Mouse (Mus musculus): ENCODE data around the gene Ppfibp1. TPM values are rescaled to one million over a fixed set of nuclear protein-coding genes. Genes with fewer than 3 reads are reported as not detected.

Ppfibp1 gene
- polyA plus RNA-seq, 1 experiment from 2014 or later, result 40.9 TPM

DNA sequence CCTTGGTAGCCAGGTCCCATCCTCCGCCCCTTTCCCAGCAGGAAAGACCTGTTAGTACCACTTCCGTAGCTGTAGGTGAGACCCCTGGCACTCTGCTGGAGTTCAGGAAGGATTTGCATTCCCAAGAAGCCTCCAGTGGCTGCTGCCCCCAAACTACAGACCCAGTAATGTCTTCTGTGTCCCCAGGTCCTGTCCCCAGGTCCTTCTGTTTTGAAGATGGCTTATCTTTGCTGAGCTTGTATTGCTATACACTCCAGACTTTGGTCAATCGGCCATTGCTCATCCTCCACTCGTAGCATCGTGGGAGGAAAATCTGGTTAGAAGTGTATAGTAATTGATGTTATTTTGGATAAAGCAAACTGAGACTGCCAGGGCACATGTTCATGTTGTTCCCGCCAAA is 79.5 kb downstream of the Ppfibp1 start:
- Histone ChIP-seq H3K4me2 (no peak overlapping the region), H3K36me3 (no peaks in the 10 kb centered on the region), H3K4me1 (0 out of 2 replicates have a peak, but pooled peaks cover 11% of the 10 kb centered on the region), H3K27me3 (replicated peaks) (no peaks in the 10 kb centered on the region), H3K27ac (no peak overlapping the region), H3K9me3 (no peaks in the 10 kb centered on the region), H3K4me3 (replicated peaks) (no peak overlapping the region), H3K9ac (no peak overlapping the region)
- 70% methylated on average over 6 of the region's 6 CpGs for WGBS
- ATAC-seq (ENCODE audit: insufficient read depth, low FRiP score, low read depth), result no peak

DNA sequence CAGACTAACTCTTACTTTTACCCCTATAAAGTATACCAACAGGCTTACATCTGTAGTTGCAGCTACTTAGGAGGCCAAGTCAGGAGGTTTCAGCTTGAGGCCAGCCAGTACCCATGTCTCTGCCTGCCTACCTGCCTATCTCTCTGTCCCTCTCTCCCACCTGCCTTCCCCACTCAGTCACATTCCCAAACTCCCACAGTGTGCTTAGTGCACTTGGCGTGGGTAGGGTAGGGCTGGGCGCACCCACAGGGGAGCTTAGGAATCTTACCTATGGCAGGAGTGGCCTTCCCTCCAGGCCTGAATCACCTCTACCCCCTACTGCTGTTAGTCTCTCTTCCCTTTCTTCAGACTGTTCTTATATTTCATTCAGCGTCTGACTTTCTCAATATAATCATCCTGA is 82.5 kb downstream of the Ppfibp1 start:
- Histone ChIP-seq H3K4me2 (no peak overlapping the region), H3K9me3 (no peaks in the 10 kb centered on the region), H3K9ac (no peak overlapping the region), H3K27me3 (replicated peaks) (no peaks in the 10 kb centered on the region), H3K36me3 (no peaks in the 10 kb centered on the region), H3K27ac (no peak overlapping the region), H3K4me1 (0 out of 2 replicates have a peak, but pooled peaks cover 12% of the 10 kb centered on the region), H3K4me3 (replicated peaks) (no peak overlapping the region)
- 61% methylated on average over 3 of the region's 3 CpGs for WGBS
- no peak for ATAC-seq (ENCODE audit: insufficient read depth, low FRiP score, low read depth)

DNA sequence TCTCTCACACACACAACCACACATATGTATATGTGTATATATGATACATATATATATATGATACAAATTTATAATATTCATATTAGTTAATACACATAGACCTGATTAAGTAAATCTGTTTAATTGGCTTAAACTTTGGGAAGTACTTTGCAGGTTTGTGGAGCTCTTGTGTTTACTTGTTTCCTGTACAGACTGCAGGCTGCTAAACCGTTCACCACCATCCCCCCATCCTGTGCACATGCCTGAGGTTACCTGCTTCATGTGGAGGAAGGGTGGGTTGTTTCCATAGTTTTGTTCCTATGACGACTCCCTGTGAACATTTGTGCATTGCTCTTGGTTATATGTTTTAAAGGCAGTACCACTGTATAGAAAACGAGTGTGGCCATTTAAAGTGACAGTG is 83.1 kb downstream of the Ppfibp1 start:
- 49% methylated on average over 3 of the region's 3 CpGs for WGBS
- Histone ChIP-seq H3K4me3 (replicated peaks) (no peak overlapping the region), H3K9me3 (no peaks in the 10 kb centered on the region), H3K27ac (no peak overlapping the region), H3K9ac (no peak overlapping the region), H3K4me2 (no peak overlapping the region), H3K4me1 (0 out of 2 replicates have a peak, but pooled peaks cover 6% of the 10 kb centered on the region), H3K36me3 (no peaks in the 10 kb centered on the region), H3K27me3 (replicated peaks) (no peaks in the 10 kb centered on the region)
- ATAC-seq (ENCODE audit: insufficient read depth, low FRiP score, low read depth), result no peak

DNA sequence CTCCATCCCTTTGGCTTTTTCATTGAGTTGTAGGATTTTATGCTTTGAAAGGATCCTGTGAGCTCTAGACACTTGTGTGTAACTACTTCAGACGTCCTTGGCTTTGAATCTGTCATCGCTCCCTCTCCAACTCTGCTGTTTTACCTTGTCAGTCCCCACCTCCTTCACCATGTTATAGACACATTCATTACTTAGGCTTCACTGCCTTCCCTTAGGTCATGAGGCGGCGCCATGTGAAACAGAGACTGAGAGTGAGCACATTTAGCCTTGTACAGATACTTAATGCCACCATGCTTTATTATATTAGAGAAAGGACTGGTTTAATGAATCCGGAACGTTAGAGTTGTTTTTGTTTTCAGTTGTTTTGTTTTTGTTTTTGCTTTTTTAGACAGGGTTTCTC is 83.7 kb downstream of the Ppfibp1 start:
- 0 out of 2 replicates have a peak, but pooled peaks cover 4% of the 10 kb centered on the region for H3K4me1 ChIP-seq
- no peak overlapping the region for H3K4me2 ChIP-seq
- H3K27me3 ChIP-seq (replicated peaks), result no peaks in the 10 kb centered on the region
- no peaks in the 10 kb centered on the region for H3K36me3 ChIP-seq
- no peak for ATAC-seq (ENCODE audit: insufficient read depth, low FRiP score, low read depth)
- H3K9ac ChIP-seq, result no peak overlapping the region
- WGBS, result 84% methylated on average over 6 of the region's 6 CpGs
- H3K4me3 ChIP-seq (replicated peaks), result no peak overlapping the region
- no peaks in the 10 kb centered on the region for H3K9me3 ChIP-seq
- H3K27ac ChIP-seq, result no peak overlapping the region

DNA sequence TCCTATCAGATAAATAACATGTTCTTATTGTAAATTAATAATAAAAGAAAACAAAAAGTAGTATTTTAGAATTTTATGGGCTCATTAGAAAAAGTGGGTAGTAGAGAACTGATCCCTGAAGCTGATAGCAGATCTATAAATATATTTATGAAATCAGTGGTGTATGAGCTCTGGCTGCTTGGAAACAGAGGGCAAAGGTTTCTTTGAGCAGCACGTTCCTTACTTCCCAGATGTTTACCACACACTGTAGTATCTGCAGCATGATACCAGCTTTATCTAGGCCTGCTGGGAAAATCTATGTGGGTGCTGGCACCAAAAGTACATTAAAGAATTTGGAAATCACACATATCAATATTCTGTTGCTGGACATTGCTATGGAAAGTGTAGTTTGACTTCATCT is 84.5 kb downstream of the Ppfibp1 start:
- 0 out of 2 replicates have a peak, but pooled peaks cover 4% of the 10 kb centered on the region for H3K4me1 ChIP-seq
- H3K4me2 ChIP-seq, result no peak overlapping the region
- H3K27me3 ChIP-seq (replicated peaks), result no peaks in the 10 kb centered on the region
- H3K4me3 ChIP-seq (replicated peaks), result no peak overlapping the region
- no peaks in the 10 kb centered on the region for H3K9me3 ChIP-seq
- no peak for ATAC-seq (ENCODE audit: insufficient read depth, low FRiP score, low read depth)
- no peak overlapping the region for H3K27ac ChIP-seq
- H3K9ac ChIP-seq, result no peak overlapping the region
- no peaks in the 10 kb centered on the region for H3K36me3 ChIP-seq
- 27% methylated on average over 1 of the region's 1 CpGs for WGBS

DNA sequence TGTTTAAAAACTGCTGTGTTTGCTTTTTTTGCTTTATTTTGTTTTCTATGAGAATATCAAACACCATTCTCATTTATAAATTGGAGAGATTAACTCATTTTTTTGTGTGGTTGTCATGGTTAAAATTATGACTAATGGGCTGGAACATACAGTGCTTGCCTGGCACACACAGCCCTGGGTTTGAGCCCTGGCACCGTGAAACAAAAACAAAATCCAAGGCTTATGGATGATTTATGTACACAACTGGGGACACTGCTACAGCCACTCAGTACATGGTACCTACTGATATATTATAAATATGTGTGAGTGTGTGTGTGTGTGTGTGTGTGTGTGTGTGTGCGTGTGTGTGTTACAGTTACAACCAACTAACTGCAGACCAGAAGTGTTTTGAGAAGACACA is 85.1 kb downstream of the Ppfibp1 start:
- Histone ChIP-seq H3K9me3 (no peaks in the 10 kb centered on the region), H3K27me3 (replicated peaks) (no peaks in the 10 kb centered on the region), H3K9ac (no peak overlapping the region), H3K27ac (no peak overlapping the region), H3K36me3 (no peaks in the 10 kb centered on the region), H3K4me1 (0 out of 2 replicates have a peak, but pooled peaks cover 4% of the 10 kb centered on the region), H3K4me3 (replicated peaks) (no peak overlapping the region), H3K4me2 (no peak overlapping the region)
- WGBS, result 56% methylated on average over 2 of the region's 2 CpGs
- ATAC-seq (ENCODE audit: insufficient read depth, low FRiP score, low read depth), result no peak

DNA sequence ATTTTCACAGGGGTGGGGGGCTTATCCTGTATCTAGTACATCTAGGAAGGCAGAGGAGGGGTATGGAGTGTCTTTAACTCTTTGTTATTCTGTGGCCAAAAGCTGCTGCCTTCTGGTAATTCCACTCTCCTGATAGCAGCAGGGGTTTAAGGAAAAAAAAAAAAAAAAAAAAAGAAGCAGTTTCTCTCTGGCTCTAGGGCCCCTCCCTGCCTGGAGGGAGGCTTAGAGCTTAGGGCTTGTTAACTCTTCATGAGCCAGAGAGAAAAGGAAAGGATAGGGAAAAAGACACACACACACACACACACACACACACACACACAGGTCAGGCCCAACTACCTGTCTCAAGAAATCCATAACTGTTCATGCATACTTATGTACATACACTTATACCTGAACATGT is 85.5 kb downstream of the Ppfibp1 start:
- Histone ChIP-seq H3K4me2 (no peak overlapping the region), H3K27ac (no peak overlapping the region), H3K4me3 (replicated peaks) (no peak overlapping the region), H3K27me3 (replicated peaks) (no peaks in the 10 kb centered on the region), H3K36me3 (no peaks in the 10 kb centered on the region), H3K9ac (no peak overlapping the region), H3K9me3 (no peaks in the 10 kb centered on the region), H3K4me1 (peaks cover 7% of the 10 kb centered on the region)
- no peak for ATAC-seq (ENCODE audit: insufficient read depth, low FRiP score, low read depth)

DNA sequence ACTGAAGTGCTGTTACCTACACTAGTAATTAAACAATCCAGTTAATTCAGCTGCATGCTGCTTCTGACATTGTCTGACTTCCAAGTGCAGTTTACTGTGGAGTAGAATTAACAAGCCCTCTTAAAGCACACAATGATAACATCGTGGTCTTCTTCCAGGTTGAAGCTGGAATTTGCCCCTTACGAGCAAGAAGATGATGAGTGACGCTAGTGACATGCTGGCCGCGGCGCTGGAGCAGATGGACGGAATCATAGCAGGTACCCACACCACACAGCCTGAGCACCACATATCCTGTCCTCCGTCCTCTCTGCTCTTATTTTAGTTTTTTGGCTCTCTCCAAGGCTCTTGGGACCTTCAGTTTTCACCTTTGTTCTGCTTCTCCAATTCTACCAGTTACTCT is 88.2 kb downstream of the Ppfibp1 start:
- peaks cover 18% of the 10 kb centered on the region for H3K4me1 ChIP-seq
- H3K36me3 ChIP-seq, result no peaks in the 10 kb centered on the region
- WGBS, result 83% methylated on average over 8 of the region's 8 CpGs
- H3K4me3 ChIP-seq (replicated peaks), result no peak overlapping the region
- ATAC-seq (ENCODE audit: insufficient read depth, low FRiP score, low read depth), result no peak
- no peaks in the 10 kb centered on the region for H3K9me3 ChIP-seq
- no peak overlapping the region for H3K9ac ChIP-seq
- no peaks in the 10 kb centered on the region for H3K27me3 ChIP-seq (replicated peaks)
- no peak overlapping the region for H3K4me2 ChIP-seq
- no peak overlapping the region for H3K27ac ChIP-seq

DNA sequence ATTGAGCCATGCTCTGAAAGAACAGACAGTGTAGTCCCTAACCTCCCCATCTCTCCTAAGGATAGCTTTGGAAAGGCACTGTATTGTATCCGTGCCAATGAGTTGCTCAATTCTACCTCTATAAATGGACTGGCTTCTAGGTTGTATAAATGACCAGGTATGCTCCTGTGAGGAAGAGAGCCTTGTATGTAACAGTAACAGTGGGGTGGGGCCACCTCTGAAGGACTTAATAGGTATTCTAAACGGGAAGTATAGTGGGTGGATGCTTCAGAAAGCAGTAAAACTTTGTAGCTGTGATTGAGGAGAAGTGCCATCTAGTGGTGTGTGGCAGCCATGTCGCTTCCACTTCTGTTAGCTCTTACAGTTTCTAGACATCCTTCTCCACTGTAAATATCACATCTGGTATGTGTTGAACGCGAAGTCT is 90.4 kb downstream of the Ppfibp1 start:
- Histone ChIP-seq H3K36me3 (no peaks in the 10 kb centered on the region), H3K9ac (no peak overlapping the region), H3K4me3 (replicated peaks) (no peak overlapping the region), H3K27ac (no peak overlapping the region), H3K27me3 (replicated peaks) (no peaks in the 10 kb centered on the region), H3K4me2 (no peak overlapping the region), H3K9me3 (no peaks in the 10 kb centered on the region), H3K4me1 (peaks cover 14% of the 10 kb centered on the region)
- no peak for ATAC-seq (ENCODE audit: insufficient read depth, low FRiP score, low read depth)
- WGBS, result 35% methylated on average over 5 of the region's 5 CpGs

DNA sequence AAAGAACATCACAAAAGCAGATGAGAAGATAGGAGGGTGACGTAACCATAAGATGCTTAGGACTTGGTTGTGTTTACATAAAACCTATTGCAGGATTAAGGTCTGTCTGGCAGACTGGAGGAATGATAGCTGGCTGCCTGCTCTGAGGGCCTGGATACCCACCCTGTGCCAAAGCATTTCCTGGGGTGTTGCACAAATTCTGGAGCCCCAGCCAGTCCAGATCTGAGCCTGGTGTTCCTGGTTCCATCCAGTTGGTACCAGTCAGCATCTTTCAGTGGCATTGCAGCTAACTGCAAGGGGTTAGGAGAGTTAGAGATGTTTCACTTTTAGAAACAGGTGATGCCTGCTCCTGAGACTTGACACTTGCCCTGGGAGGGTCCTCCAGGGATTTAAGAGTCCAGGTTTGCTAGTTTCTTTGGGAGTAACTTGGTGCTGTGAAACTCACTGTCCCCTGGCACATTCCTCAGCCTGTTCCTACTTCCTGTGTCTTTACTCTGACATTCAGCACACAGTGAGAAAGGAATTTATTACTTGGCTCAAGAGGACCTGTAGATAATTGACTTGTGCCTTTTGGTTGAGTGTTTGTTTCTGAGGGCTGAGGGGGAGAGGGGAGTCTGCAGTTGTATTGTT is 90.9 kb downstream of the Ppfibp1 start:
- H3K27me3 ChIP-seq (replicated peaks), result no peaks in the 10 kb centered on the region
- peaks cover 14% of the 10 kb centered on the region for H3K4me1 ChIP-seq
- no peaks in the 10 kb centered on the region for H3K9me3 ChIP-seq
- no peaks in the 10 kb centered on the region for H3K36me3 ChIP-seq
- no peak for ATAC-seq (ENCODE audit: insufficient read depth, low FRiP score, low read depth)
- 0 out of 2 replicates have a peak overlapping the region, but pooled peaks have one; percentile 16 for H3K27ac ChIP-seq
- H3K4me3 ChIP-seq (replicated peaks), result no peak overlapping the region
- no peak overlapping the region for H3K9ac ChIP-seq
- 38% methylated on average over 1 of the region's 1 CpGs for WGBS
- no peak overlapping the region for H3K4me2 ChIP-seq

DNA sequence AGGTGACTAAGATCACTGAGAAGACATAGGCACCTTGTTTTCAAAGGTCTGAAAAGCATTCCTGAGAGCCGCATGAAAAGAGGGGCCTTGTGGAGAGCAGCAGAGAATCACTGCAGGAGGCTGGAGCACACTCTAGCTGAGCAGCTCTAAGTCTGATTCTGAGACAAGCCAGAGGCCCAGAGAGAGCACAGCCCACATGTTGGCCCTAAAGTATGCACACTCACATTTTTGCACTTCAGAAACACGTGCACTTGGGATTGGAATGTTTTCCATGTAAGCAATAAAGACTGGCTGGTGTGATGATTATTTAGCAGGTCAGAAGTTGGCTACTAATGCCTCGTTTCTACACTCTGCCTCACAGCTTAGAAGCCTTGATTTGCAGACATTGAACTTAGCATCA is 91.7 kb downstream of the Ppfibp1 start:
- Histone ChIP-seq H3K36me3 (no peaks in the 10 kb centered on the region), H3K4me1 (peaks cover 14% of the 10 kb centered on the region), H3K4me2 (no peak overlapping the region), H3K27me3 (replicated peaks) (no peaks in the 10 kb centered on the region), H3K27ac (0 out of 2 replicates have a peak overlapping the region, but pooled peaks have one; percentile 16), H3K4me3 (replicated peaks) (no peak overlapping the region), H3K9ac (no peak overlapping the region), H3K9me3 (no peaks in the 10 kb centered on the region)
- 28% methylated on average over 3 of the region's 3 CpGs for WGBS
- ATAC-seq (ENCODE audit: insufficient read depth, low FRiP score, low read depth), result no peak

DNA sequence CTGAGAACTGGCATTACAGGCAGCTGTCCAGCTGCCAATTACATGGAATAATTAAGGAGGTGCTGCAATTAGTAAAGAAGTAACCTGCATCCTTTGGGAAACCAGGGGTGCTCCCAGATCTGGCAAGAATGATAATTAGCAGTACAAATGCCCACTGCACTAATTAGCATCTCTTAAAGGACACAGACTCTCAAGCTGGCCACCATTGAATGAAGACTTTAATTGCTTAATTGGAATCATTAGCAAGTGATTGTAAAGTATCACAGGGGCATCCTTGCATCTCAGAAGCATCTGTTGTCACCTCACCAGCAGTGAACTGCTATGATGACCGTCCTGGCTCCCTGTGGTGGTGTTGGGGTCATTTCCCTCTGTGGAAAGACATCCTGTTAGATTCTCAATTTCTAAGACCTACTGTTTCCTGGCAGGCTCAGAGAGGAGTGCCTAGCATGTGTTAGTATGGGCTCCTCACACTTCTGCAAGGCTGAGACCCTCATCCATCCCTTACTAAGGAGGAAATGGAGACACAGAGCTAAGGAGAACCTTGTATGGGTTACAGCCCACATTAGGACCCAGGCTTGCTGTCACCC is 93.1 kb downstream of the Ppfibp1 start:
- H3K4me1 ChIP-seq, result peaks cover 14% of the 10 kb centered on the region
- no peak overlapping the region for H3K27ac ChIP-seq
- no peaks in the 10 kb centered on the region for H3K27me3 ChIP-seq (replicated peaks)
- no peak for ATAC-seq (ENCODE audit: insufficient read depth, low FRiP score, low read depth)
- H3K9ac ChIP-seq, result no peak overlapping the region
- H3K4me3 ChIP-seq (replicated peaks), result no peak overlapping the region
- no peak overlapping the region for H3K4me2 ChIP-seq
- no peaks in the 10 kb centered on the region for H3K36me3 ChIP-seq
- 70% methylated on average over 1 of the region's 1 CpGs for WGBS
- no peaks in the 10 kb centered on the region for H3K9me3 ChIP-seq
